Mouse (Mus musculus) cerebellum, postnatal 14 days (tissue): ENCODE measurements around the gene Rps28.
A peak's percentile ranks its signal among the peaks of the same experiment; 100 is the strongest.
"Not testable (repeated sequence)": the region's sequence is repeated elsewhere in the genome, so short reads cannot be mapped to it uniquely, and the experiment has no call there.

ENCODE experiments used
- DNase-seq, 2 experiments: peaks; one replicate each; pipeline ENCODE4 v3.0.0; 2021; ENCODE audit warnings: mixed read lengths in 2 of 2

Rps28 gene

GRCm38 (mm10) chr17:33824084-33824996, at the start of gene Rps28, which contains the start of gene Ndufa7:
Gene Rps28, minus strand, starts transcription at chr17:33824562.
Gene Ndufa7, plus strand, starts transcription at chr17:33824572.
- DNase-seq = peak; percentile 98 to 99

- DNase-seq = not testable (repeated sequence)
These were observed 49.2 kb upstream of the Rps28 start, which contains the start of gene Gm7029 for GRCm38 (mm10) chr17:33873537-33873936. Gene Gm7029, plus strand, starts transcription at chr17:33873837.

- peak; percentile 13 to 54 for DNase-seq
These were observed 41.1 kb upstream of the Rps28 start for GRCm38 (mm10) chr17:33865330-33866030.

GRCm38 (mm10) chr17:33857816-33858215, 33.5 kb upstream of the Rps28 start:
- DNase-seq = no peak

GRCm38 (mm10) chr17:33851331-33851730, 27.0 kb upstream of the Rps28 start:
- DNase-seq = no peak

GRCm38 (mm10) chr17:33848139-33848538, 23.8 kb upstream of the Rps28 start:
- no peak for DNase-seq

- DNase-seq = no peak
These were observed 19.8 kb upstream of the Rps28 start for GRCm38 (mm10) chr17:33844196-33844595.

GRCm38 (mm10) chr17:33842966-33843795, 18.8 kb upstream of the Rps28 start, which contains the start of gene Cd320:
Gene Cd320, plus strand, starts transcription at chr17:33843091.
- DNase-seq = peak; percentile 94 to 95

- no peak for DNase-seq
These were observed 5.2 kb upstream of the Rps28 start for GRCm38 (mm10) chr17:33829561-33829960.

- peak; percentile 46 to 66 for DNase-seq
These were observed 4.5 kb upstream of the Rps28 start for GRCm38 (mm10) chr17:33828892-33829291.

GRCm38 (mm10) chr17:33826850-33827249, 2.5 kb upstream of the Rps28 start:
- DNase-seq = peak; percentile 83 to 86

- DNase-seq = no peak
These were observed 1.1 kb upstream of the Rps28 start for GRCm38 (mm10) chr17:33825462-33825861.

GRCm38 (mm10) chr17:33824997-33825330, 602 bp upstream of the Rps28 start:
- DNase-seq = not testable (repeated sequence)

- not testable (repeated sequence) for DNase-seq
These were observed 1.2 kb downstream of the Rps28 start for GRCm38 (mm10) chr17:33823171-33823570.

GRCm38 (mm10) chr17:33822436-33822959, 1.9 kb downstream of the Rps28 start:
- DNase-seq = no peak

- DNase-seq = no peak
These were observed 6.3 kb downstream of the Rps28 start for GRCm38 (mm10) chr17:33817969-33818643.

GRCm38 (mm10) chr17:33817184-33817968, 7.0 kb downstream of the Rps28 start:
- peak; percentile 93 to 94 for DNase-seq

- no peak for DNase-seq
These were observed 7.8 kb downstream of the Rps28 start for GRCm38 (mm10) chr17:33816612-33817011.

GRCm38 (mm10) chr17:33815399-33815798, 9.0 kb downstream of the Rps28 start:
- no peak for DNase-seq

GRCm38 (mm10) chr17:33812990-33813389, 11.4 kb downstream of the Rps28 start:
- no peak for DNase-seq

- no peak for DNase-seq
These were observed 11.9 kb downstream of the Rps28 start for GRCm38 (mm10) chr17:33812475-33812874.
